Comparison of ENCODE assay signal across 9 mouse cellular contexts in the genomic region with DNA sequence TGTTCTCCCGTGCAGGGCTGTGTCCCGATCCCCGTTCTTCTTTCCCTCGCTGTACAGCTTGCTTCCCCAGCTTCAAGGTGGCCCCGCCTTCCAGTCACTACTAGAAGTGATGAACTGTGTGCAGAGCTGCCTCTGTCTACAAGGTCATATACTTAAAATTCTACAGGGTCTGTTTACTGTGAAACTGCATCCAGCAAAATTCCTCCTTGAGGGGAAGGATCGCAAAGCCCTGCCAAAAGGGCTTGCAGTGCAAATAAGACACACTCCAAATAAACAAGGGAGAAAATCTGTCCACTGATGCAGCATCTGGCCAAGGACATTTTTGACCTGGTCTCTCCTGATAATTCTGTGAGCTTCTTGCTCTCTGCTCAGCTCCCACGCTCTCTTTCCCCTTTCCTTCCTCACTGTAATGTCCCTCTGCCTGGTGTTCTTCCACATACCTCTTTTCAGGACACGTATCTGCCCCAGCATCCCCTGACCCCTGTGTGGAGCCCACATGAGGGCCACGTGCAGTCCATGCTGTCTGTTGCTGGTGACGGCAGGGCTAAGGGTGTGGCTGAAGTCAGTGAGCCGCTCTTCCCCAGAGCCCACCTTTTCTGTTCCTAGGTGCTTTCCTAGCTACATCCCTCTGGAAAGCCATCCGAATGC.
DNase-seq lines count a peak whose midpoint lies in the region; ATAC-seq and TF ChIP-seq lines count a peak whose summit lies in the region.
"Had no signal": no experiment of that assay in that cellular context is flagged by ENCODE, and none has a peak within 500 bp of the region (broad histone marks: within the 10 kb centered on the region; RNA-seq: fewer than 3 reads in every experiment).

No protein-coding gene starts in this region.

- peaks cover 29% of the 10 kb centered on the region for H3K4me1 ChIP-seq in lung, postnatal 0 days (ENCODE audit: insufficient read depth, low read depth, low read length)
- peaks cover 86% of the 10 kb centered on the region for H3K4me1 ChIP-seq in heart, embryonic 15.5 days (replicated peaks)

- peak; percentile 39 for DNase-seq in gastrocnemius, postnatal 25 days
- DNase-seq in gastrocnemius, adult 8-10 months (ENCODE audit: low spot score in 2 of 2): no peak
- peak; percentile 50 for DNase-seq in lung, postnatal 0 days (ENCODE audit: low spot score)
- DNase-seq in lung, adult 18-20 months: no peak
- DNase-seq in skeletal muscle tissue, adult 2 months (ENCODE audit: low read depth, low spot score): peak; percentile 44
- no peak for DNase-seq in adipocyte (ENCODE audit: low spot score)
- no peak for DNase-seq in spleen, postnatal 4 days (ENCODE audit: low spot score in 2 of 2)
- DNase-seq: right cerebral cortex, adult 18-20 months had no signal

- H3K27ac ChIP-seq in lung, postnatal 0 days (ENCODE audit: low read length): no peak overlapping the region
- H3K27ac ChIP-seq in heart, embryonic 15.5 days: peak overlapping the region; percentile 71

- no peaks in the 10 kb centered on the region for H3K9me3 ChIP-seq in lung, postnatal 0 days (ENCODE audit: low read length)
- H3K9me3 ChIP-seq in heart, embryonic 15.5 days (replicated peaks): no peaks in the 10 kb centered on the region

- TF ChIP-seq CTCF in lung, postnatal 0 days (IDR thresholded peaks at IDR 0.05): no peak

- H3K9ac ChIP-seq in lung, postnatal 0 days (replicated peaks; ENCODE audit: low read depth): no peak overlapping the region
- H3K9ac ChIP-seq in heart, embryonic 15.5 days: no peak overlapping the region

- peaks cover 33% of the 10 kb centered on the region for H3K36me3 ChIP-seq in lung, postnatal 0 days (ENCODE audit: insufficient read depth, low read length)
- peaks cover 27% of the 10 kb centered on the region for H3K36me3 ChIP-seq in heart, embryonic 15.5 days

- no peak for ATAC-seq in lung, postnatal 0 days
- ATAC-seq in heart, embryonic 15.5 days (replicated peaks; ENCODE audit: insufficient number of reproducible peaks, insufficient read depth, low FRiP score, low read depth): 0 out of 2 replicates have a peak, but pooled peaks have one; percentile 28

- H3K4me2 ChIP-seq in lung, postnatal 0 days (replicated peaks; ENCODE audit: low read depth, low read length): no peak overlapping the region
- no peak overlapping the region for H3K4me2 ChIP-seq in heart, embryonic 15.5 days

- no peaks in the 10 kb centered on the region for H3K27me3 ChIP-seq in lung, postnatal 0 days (replicated peaks; ENCODE audit: insufficient read depth, low read length)
- H3K27me3 ChIP-seq in heart, embryonic 15.5 days: no peaks in the 10 kb centered on the region

- H3K4me3 ChIP-seq in lung, postnatal 0 days (ENCODE audit: low read depth, low read length): no peak overlapping the region
- H3K4me3 ChIP-seq in heart, embryonic 15.5 days: no peak overlapping the region

- no peak for TF ChIP-seq EP300 in lung, postnatal 0 days (IDR thresholded peaks at IDR 0.05)

- WGBS in lung, postnatal 0 days: 49% methylated on average over 12 of the region's 12 CpGs
- WGBS in heart, embryonic 15.5 days: 55% methylated on average over 12 of the region's 12 CpGs

Comparison
In these comparisons a context has a peak if more than half of its experiments do, and no peak if none do; other contexts are left out.
1. DNase-seq: peak in gastrocnemius, postnatal 25 days (single experiment), lung, postnatal 0 days (single experiment) and skeletal muscle tissue, adult 2 months (single experiment); none in gastrocnemius, adult 8-10 months (0 of 2), lung, adult 18-20 months (0 of 2), adipocyte (single experiment) and spleen, postnatal 4 days (0 of 2).